Mouse (Mus musculus): Measurements from ENCODE around the gene Srcin1. TPM values are rescaled to one million over a fixed set of nuclear protein-coding genes. Genes with fewer than 3 reads are reported as not detected.

Srcin1 gene
- polyA plus RNA-seq, 1 experiment from 2014 or later: 0.06 TPM

GRCm38 (mm10) chr11:97530961-97531360 is 45.0 kb downstream of the Srcin1 start:
- H3K36me3 ChIP-seq: no peaks in the 10 kb centered on the region
- no peaks in the 10 kb centered on the region for H3K9me3 ChIP-seq (replicated peaks)
- H3K27me3 ChIP-seq: peaks cover 73% of the 10 kb centered on the region
- no peak overlapping the region for H3K4me2 ChIP-seq
- H3K4me3 ChIP-seq: no peak overlapping the region
- H3K9ac ChIP-seq: no peak overlapping the region
- H3K4me1 ChIP-seq (replicated peaks): peaks cover 30% of the 10 kb centered on the region
- WGBS: 54% methylated on average over 5 of the region's 5 CpGs
- no peak for ATAC-seq (replicated peaks; ENCODE audit: insufficient number of reproducible peaks, insufficient read depth, low FRiP score, low read depth)
- H3K27ac ChIP-seq: no peak overlapping the region

GRCm38 (mm10) chr11:97530069-97530468 is 45.9 kb downstream of the Srcin1 start:
- Histone ChIP-seq H3K36me3 (no peaks in the 10 kb centered on the region), H3K4me3 (no peak overlapping the region), H3K4me2 (no peak overlapping the region), H3K9me3 (replicated peaks) (no peaks in the 10 kb centered on the region), H3K27me3 (peaks cover 70% of the 10 kb centered on the region), H3K4me1 (replicated peaks) (peaks cover 28% of the 10 kb centered on the region), H3K9ac (no peak overlapping the region), H3K27ac (no peak overlapping the region)
- 74% methylated on average over 5 of the region's 6 CpGs for WGBS
- ATAC-seq (replicated peaks; ENCODE audit: insufficient number of reproducible peaks, insufficient read depth, low FRiP score, low read depth): no peak

- H3K27me3 ChIP-seq: peaks cover 63% of the 10 kb centered on the region
- H3K4me3 ChIP-seq: no peak overlapping the region
- no peak for ATAC-seq (replicated peaks; ENCODE audit: insufficient number of reproducible peaks, insufficient read depth, low FRiP score, low read depth)
- H3K9me3 ChIP-seq (replicated peaks): no peaks in the 10 kb centered on the region
- H3K9ac ChIP-seq: no peak overlapping the region
- H3K4me2 ChIP-seq: no peak overlapping the region
- no peaks in the 10 kb centered on the region for H3K36me3 ChIP-seq
- H3K27ac ChIP-seq: no peak overlapping the region
- peaks cover 24% of the 10 kb centered on the region for H3K4me1 ChIP-seq (replicated peaks)
- WGBS: 71% methylated on average over 18 of the region's 18 CpGs
Observed at GRCm38 (mm10) chr11:97528282-97528808, 47.6 kb downstream of the Srcin1 start.

DNA sequence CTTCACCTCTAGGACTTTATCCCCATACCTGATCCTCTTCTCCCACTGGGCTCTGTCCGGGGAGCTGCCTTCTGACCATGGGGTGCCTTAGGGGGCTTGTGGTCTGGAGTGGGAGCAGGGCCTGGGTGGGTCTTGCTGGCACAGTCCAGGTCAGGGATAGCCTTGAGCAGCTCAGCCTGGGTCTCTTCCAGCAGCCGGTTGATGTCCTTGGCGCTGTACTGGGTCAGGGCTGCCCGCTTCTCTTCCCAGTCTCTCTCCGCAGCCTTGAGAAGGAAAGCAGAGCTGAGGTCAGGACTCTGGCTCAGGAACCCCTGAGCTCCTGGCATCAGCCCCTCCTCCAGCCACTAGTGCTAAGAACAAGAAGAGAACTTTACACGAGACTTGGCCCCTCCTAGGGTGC is 50.7 kb downstream of the Srcin1 start:
- H3K9me3 ChIP-seq (replicated peaks): no peaks in the 10 kb centered on the region
- no peak overlapping the region for H3K4me3 ChIP-seq
- 79% methylated on average over 6 of the region's 6 CpGs for WGBS
- no peak for ATAC-seq (replicated peaks; ENCODE audit: insufficient number of reproducible peaks, insufficient read depth, low FRiP score, low read depth)
- H3K27ac ChIP-seq: no peak overlapping the region
- H3K27me3 ChIP-seq: peaks cover 61% of the 10 kb centered on the region
- H3K4me2 ChIP-seq: no peak overlapping the region
- no peaks in the 10 kb centered on the region for H3K36me3 ChIP-seq
- 0 out of 2 replicates have a peak, but pooled peaks cover 6% of the 10 kb centered on the region for H3K4me1 ChIP-seq (replicated peaks)
- no peak overlapping the region for H3K9ac ChIP-seq

DNA sequence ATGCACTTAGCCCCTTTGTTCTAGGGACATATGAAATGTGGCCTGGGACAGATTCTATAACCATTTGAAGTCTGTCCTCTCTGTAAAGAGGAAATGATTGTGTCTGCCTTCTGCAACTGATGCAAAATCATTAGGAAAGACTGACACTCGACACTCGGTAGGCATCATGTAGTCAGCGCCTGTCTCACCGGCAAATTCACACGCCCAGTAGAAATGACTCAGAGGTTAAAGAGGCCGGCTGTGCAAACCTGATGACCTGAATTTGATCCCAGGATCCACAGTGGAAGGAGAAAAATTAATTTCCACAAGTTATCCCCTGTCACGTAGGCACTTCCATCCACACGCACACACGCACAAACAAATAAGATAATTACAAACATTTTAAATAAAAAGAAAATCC is 51.7 kb downstream of the Srcin1 start:
- Histone ChIP-seq H3K36me3 (no peaks in the 10 kb centered on the region), H3K27me3 (peaks cover 59% of the 10 kb centered on the region), H3K4me3 (no peak overlapping the region), H3K4me2 (no peak overlapping the region), H3K9me3 (replicated peaks) (no peaks in the 10 kb centered on the region), H3K27ac (no peak overlapping the region), H3K9ac (no peak overlapping the region), H3K4me1 (replicated peaks) (0 out of 2 replicates have a peak, but pooled peaks cover 6% of the 10 kb centered on the region)
- WGBS: 54% methylated on average over 9 of the region's 9 CpGs
- ATAC-seq (replicated peaks; ENCODE audit: insufficient number of reproducible peaks, insufficient read depth, low FRiP score, low read depth): no peak

GRCm38 (mm10) chr11:97523827-97524261 is 52.1 kb downstream of the Srcin1 start:
- Histone ChIP-seq H3K27me3 (peaks cover 59% of the 10 kb centered on the region), H3K9me3 (replicated peaks) (no peaks in the 10 kb centered on the region), H3K4me3 (no peak overlapping the region), H3K4me1 (replicated peaks) (0 out of 2 replicates have a peak, but pooled peaks cover 6% of the 10 kb centered on the region), H3K9ac (no peak overlapping the region), H3K36me3 (no peaks in the 10 kb centered on the region), H3K27ac (no peak overlapping the region), H3K4me2 (no peak overlapping the region)
- no peak for ATAC-seq (replicated peaks; ENCODE audit: insufficient number of reproducible peaks, insufficient read depth, low FRiP score, low read depth)
- 9% methylated on average over 1 of the region's 1 CpGs for WGBS

DNA sequence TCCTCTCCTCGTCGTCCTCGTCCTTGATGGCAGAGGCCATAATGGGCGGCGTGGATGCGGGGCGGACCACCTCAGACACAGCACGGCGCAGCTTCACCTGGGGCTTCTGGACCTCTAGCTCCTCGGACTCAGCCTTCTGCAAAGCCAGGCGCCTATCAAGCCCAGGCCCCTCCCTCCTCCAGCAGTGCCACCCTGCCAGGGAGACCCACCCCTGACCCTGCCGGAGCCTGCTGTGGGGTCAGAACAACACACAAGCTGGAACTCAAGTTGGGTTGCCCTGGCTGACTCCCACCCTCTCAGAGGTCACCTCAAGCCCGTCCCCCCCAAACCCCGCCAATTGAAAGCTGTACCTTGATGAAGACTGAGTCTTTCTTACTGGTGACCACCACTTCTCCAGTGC is 52.9 kb downstream of the Srcin1 start:
- Histone ChIP-seq H3K36me3 (no peaks in the 10 kb centered on the region), H3K9me3 (replicated peaks) (no peaks in the 10 kb centered on the region), H3K4me2 (no peak overlapping the region), H3K4me1 (replicated peaks) (0 out of 2 replicates have a peak, but pooled peaks cover 6% of the 10 kb centered on the region), H3K27ac (no peak overlapping the region), H3K4me3 (no peak overlapping the region), H3K9ac (no peak overlapping the region), H3K27me3 (peaks cover 59% of the 10 kb centered on the region)
- no peak for ATAC-seq (replicated peaks; ENCODE audit: insufficient number of reproducible peaks, insufficient read depth, low FRiP score, low read depth)
- 75% methylated on average over 14 of the region's 14 CpGs for WGBS

DNA sequence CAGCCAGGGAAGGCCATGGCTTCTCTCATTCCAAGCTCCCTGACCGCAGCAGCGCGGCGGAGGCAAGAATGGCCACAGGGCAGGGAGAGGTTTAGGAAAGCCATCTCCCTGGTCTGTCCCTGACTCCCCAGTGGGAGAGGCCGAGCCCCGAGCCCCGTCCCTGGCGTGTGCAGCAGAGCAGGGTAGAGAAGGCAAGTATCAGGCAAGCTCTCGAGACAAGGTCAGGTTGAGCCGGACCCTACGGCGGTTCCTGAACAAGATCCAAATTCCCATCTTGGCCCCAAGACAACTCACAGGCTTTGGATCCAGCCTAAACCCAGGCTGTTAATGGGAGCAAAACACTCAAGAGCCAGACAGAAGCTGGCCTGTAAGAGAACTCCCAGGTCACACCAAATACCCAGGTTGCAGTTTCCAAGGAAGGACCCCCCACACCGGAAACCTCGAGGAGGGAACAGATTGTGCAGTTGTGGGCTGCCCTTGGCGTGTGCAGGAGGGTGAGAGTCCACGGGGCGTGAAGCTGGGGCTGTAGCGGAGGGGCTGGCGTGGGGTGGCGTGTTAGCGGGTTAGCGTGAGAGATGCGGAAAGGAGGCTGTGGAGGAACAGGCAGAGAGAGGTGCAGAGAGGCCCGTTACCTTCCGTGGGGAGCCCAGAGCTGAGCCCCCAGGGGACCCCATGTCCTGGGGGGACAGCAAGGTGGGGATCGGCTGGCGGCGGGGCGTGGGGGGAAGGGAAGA is 54.1 kb downstream of the Srcin1 start:
- 71% methylated on average over 29 of the region's 29 CpGs for WGBS
- no peak overlapping the region for H3K27ac ChIP-seq
- no peak overlapping the region for H3K9ac ChIP-seq
- no peaks in the 10 kb centered on the region for H3K9me3 ChIP-seq (replicated peaks)
- no peak for ATAC-seq (replicated peaks; ENCODE audit: insufficient number of reproducible peaks, insufficient read depth, low FRiP score, low read depth)
- peaks cover 55% of the 10 kb centered on the region for H3K27me3 ChIP-seq
- H3K4me2 ChIP-seq: no peak overlapping the region
- no peak overlapping the region for H3K4me3 ChIP-seq
- 0 out of 2 replicates have a peak, but pooled peaks cover 6% of the 10 kb centered on the region for H3K4me1 ChIP-seq (replicated peaks)
- no peaks in the 10 kb centered on the region for H3K36me3 ChIP-seq

DNA sequence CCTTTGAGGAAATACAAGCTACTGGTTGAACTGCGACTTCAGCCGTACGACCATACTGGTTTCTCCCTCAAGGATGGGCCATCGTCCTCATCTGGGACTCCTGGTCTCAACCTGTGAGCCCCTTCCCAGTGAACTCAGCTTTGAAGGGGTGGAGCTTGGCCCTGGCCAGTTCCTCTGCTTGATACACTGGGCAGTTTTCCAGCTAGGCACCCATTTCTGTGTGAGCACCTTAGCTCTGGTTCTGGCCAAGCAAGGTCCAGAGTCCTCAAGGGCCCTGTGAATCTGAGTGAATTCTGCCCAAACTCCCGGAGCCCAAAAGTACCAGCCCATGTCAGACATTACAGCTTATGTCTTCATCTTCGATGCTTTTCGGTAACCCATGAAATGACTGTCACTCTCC is 55.4 kb downstream of the Srcin1 start:
- no peaks in the 10 kb centered on the region for H3K9me3 ChIP-seq (replicated peaks)

GRCm38 (mm10) chr11:97513066-97513465 is 62.9 kb downstream of the Srcin1 start:
- no peaks in the 10 kb centered on the region for H3K36me3 ChIP-seq
- no peak overlapping the region for H3K9ac ChIP-seq
- 86% methylated on average over 3 of the region's 3 CpGs for WGBS
- no peak overlapping the region for H3K27ac ChIP-seq
- H3K4me2 ChIP-seq: no peak overlapping the region
- no peak for ATAC-seq (replicated peaks; ENCODE audit: insufficient number of reproducible peaks, insufficient read depth, low FRiP score, low read depth)
- H3K27me3 ChIP-seq: peaks cover 6% of the 10 kb centered on the region; the same call in 1 of the 2 replicates
- H3K4me3 ChIP-seq: no peak overlapping the region
- H3K9me3 ChIP-seq (replicated peaks): no peaks in the 10 kb centered on the region
- peaks cover 9% of the 10 kb centered on the region; the same call in 1 of the 2 replicates for H3K4me1 ChIP-seq (replicated peaks)

More for the DNA sequence above, 55.4 kb downstream of the Srcin1 start:
- no peak overlapping the region for H3K9ac ChIP-seq
- 0 out of 2 replicates have a peak, but pooled peaks cover 6% of the 10 kb centered on the region for H3K4me1 ChIP-seq (replicated peaks)
- WGBS: 91% methylated on average over 7 of the region's 7 CpGs
- H3K4me2 ChIP-seq: no peak overlapping the region
- no peaks in the 10 kb centered on the region for H3K36me3 ChIP-seq
- no peak for ATAC-seq (replicated peaks; ENCODE audit: insufficient number of reproducible peaks, insufficient read depth, low FRiP score, low read depth)
- H3K4me3 ChIP-seq: no peak overlapping the region
- H3K27me3 ChIP-seq: peaks cover 44% of the 10 kb centered on the region
- H3K27ac ChIP-seq: no peak overlapping the region

- ATAC-seq (replicated peaks; ENCODE audit: insufficient number of reproducible peaks, insufficient read depth, low FRiP score, low read depth): no peak
- Histone ChIP-seq H3K27ac (peak overlapping the region; percentile 45), H3K27me3 (peaks cover 6% of the 10 kb centered on the region; the same call in 1 of the 2 replicates), H3K4me3 (no peak overlapping the region), H3K9me3 (replicated peaks) (no peaks in the 10 kb centered on the region), H3K9ac (no peak overlapping the region), H3K4me1 (replicated peaks) (peaks cover 9% of the 10 kb centered on the region; the same call in 1 of the 2 replicates), H3K4me2 (peak overlapping the region; percentile 33), H3K36me3 (no peaks in the 10 kb centered on the region)
- WGBS: 72% methylated on average over 6 of the region's 6 CpGs
Observed at GRCm38 (mm10) chr11:97512511-97512910, 63.5 kb downstream of the Srcin1 start.
